24 mouse cellular contexts compared by ENCODE assay signal in genomic region chr14:44362301-44362700, GRCm38 (mm10). TPM values are rescaled to one million over a fixed set of nuclear protein-coding genes. Genes with fewer than 3 reads are reported as not detected.
DNase-seq lines count a peak whose midpoint lies in the region; ATAC-seq and TF ChIP-seq lines count a peak whose summit lies in the region.
"Not testable (repeated sequence)": the region's sequence is repeated elsewhere in the genome, so short reads cannot be mapped to it uniquely, and the experiment has no call there.
"Had no signal": no experiment of that assay in that cellular context is flagged by ENCODE, and none has a peak within 500 bp of the region (broad histone marks: within the 10 kb centered on the region; RNA-seq: fewer than 3 reads in every experiment).

No protein-coding gene starts in this region.

- ATAC-seq in Patski; forebrain, embryonic 14.5 days; hindbrain, postnatal 0 days; lung, postnatal 0 days; stomach, postnatal 0 days (ENCODE audit: low FRiP score, low TSS enrichment): not testable (repeated sequence)

- H3K9me3 ChIP-seq in forebrain, embryonic 14.5 days (replicated peaks; ENCODE audit: control insufficient read depth, low read length); hindbrain, postnatal 0 days (ENCODE audit: low read length); lung, postnatal 0 days (ENCODE audit: low read length); stomach, postnatal 0 days (ENCODE audit: control insufficient read depth, low read length): not testable (repeated sequence)

- DNase-seq in Patski (ENCODE audit: low read depth, low spot score); lung, postnatal 0 days (ENCODE audit: low spot score); stomach, postnatal 0 days (ENCODE audit: low spot score): not testable (repeated sequence)
- DNase-seq in embryo, embryonic 10 days (ENCODE audit: low spot score) = peak; percentile 3
- peak; percentile 7 for DNase-seq in forebrain, embryonic 14.5 days (ENCODE audit: low spot score)
- DNase-seq in hindbrain, postnatal 0 days (ENCODE audit: low spot score) = peak; percentile 2
- DNase-seq in left cerebral cortex, adult 11 months (ENCODE audit: low spot score) = peak; percentile 3

- not testable (repeated sequence) for H3K27ac ChIP-seq in forebrain, embryonic 14.5 days (ENCODE audit: low read depth, low read length); hindbrain, postnatal 0 days; lung, postnatal 0 days (ENCODE audit: low read length); stomach, postnatal 0 days (replicated peaks)

- not testable (repeated sequence) for TF ChIP-seq EP300 in lung, postnatal 0 days (IDR thresholded peaks at IDR 0.05); stomach, postnatal 0 days (optimal IDR thresholded peaks at IDR 0.05)

- not testable (repeated sequence) for H3K4me2 ChIP-seq in forebrain, embryonic 14.5 days (ENCODE audit: low read length); hindbrain, postnatal 0 days (ENCODE audit: low read depth, low read length); lung, postnatal 0 days (replicated peaks; ENCODE audit: low read depth, low read length); stomach, postnatal 0 days (replicated peaks; ENCODE audit: low read depth)

- TF ChIP-seq CTCF in Patski (IDR thresholded peaks at IDR 0.05) = peak; percentile 19
- TF ChIP-seq CTCF in hindbrain, postnatal 0 days (IDR thresholded peaks at IDR 0.05; ENCODE audit: low read depth) = peak; percentile 54
- peak; percentile 17; the same call in 1 of the 2 replicates for TF ChIP-seq CTCF in lung, postnatal 0 days (IDR thresholded peaks at IDR 0.05)
- peak; percentile 59 for TF ChIP-seq CTCF in stomach, postnatal 0 days (IDR thresholded peaks at IDR 0.05; ENCODE audit: low read depth)

- not testable (repeated sequence) for H3K27me3 ChIP-seq in Patski; forebrain, embryonic 14.5 days (replicated peaks; ENCODE audit: control insufficient read depth, insufficient read depth, low read length); hindbrain, postnatal 0 days (ENCODE audit: insufficient read depth, low read length); lung, postnatal 0 days (replicated peaks; ENCODE audit: insufficient read depth, low read length); stomach, postnatal 0 days (ENCODE audit: control insufficient read depth, insufficient read depth, low read length)

- in situ Hi-C loops in Patski (cut with MboI; ENCODE audit: low pct_unique_long_range_greater_than_20kb) = not testable (repeated sequence)

- H3K36me3 ChIP-seq in forebrain, embryonic 14.5 days (ENCODE audit: control insufficient read depth, insufficient read depth, low read length); hindbrain, postnatal 0 days (ENCODE audit: insufficient read depth, low read length); lung, postnatal 0 days (ENCODE audit: insufficient read depth, low read length); stomach, postnatal 0 days (ENCODE audit: control insufficient read depth, insufficient read depth, low read length): not testable (repeated sequence)

- POLR2A ChIA-PET in Patski (lab: Charles Lee) = not testable (repeated sequence)

- H3K4me1 ChIP-seq in forebrain, embryonic 14.5 days (ENCODE audit: control insufficient read depth, insufficient read depth, low read length); hindbrain, postnatal 0 days (ENCODE audit: insufficient read depth, low read length); lung, postnatal 0 days (ENCODE audit: insufficient read depth, low read depth, low read length); stomach, postnatal 0 days (replicated peaks; ENCODE audit: control insufficient read depth, insufficient read depth): not testable (repeated sequence)

- not testable (repeated sequence) for H3K9ac ChIP-seq in forebrain, embryonic 14.5 days (ENCODE audit: low read length); hindbrain, postnatal 0 days (replicated peaks; ENCODE audit: low read length); lung, postnatal 0 days (replicated peaks; ENCODE audit: low read depth); stomach, postnatal 0 days (ENCODE audit: low read length)

- CTCF ChIA-PET in Patski (lab: Charles Lee) = not testable (repeated sequence)

- H3K4me3 ChIP-seq in forebrain, embryonic 14.5 days (ENCODE audit: low read depth, low read length); hindbrain, postnatal 0 days (ENCODE audit: low read length); lung, postnatal 0 days (ENCODE audit: low read depth, low read length); stomach, postnatal 0 days (ENCODE audit: low read depth, low read length): not testable (repeated sequence)

RNA-seq across cellular contexts. Expression of gene Gm8229, which starts 2.9 kb away (rescaled TPM):
- polyA plus RNA-seq in Patski (2021) = not detected
- polyA plus RNA-seq in forebrain, embryonic 14.5 days (2014; fragmentation: Nextera tagmentation; extraction: Ambion mirVana) = not detected in 2 replicates
- not detected in 2 replicates for total RNA-seq in hindbrain, postnatal 0 days (2014; rRNA removed)
- not detected in 2 replicates for polyA plus RNA-seq in hindbrain, postnatal 0 days (2015; fragmentation: Nextera tagmentation; extraction: Ambion mirVana)
- polyA plus RNA-seq in lung, postnatal 0 days (2015; fragmentation: Nextera tagmentation; extraction: Ambion mirVana) = not detected in 2 replicates
- not detected in 2 replicates for polyA plus RNA-seq in stomach, postnatal 0 days (2015; fragmentation: Nextera tagmentation; extraction: Ambion mirVana)
- total RNA-seq: adrenal gland, postnatal 10 days; gastrocnemius, adult 8-10 months; hematopoietic stem cell, adult 5-6 weeks; layer of hippocampus, postnatal 14 days; left cerebral cortex, postnatal 10 days had no signal
- polyA plus RNA-seq: C2C12; embryonic facial prominence, embryonic 14.5 days; forebrain, embryonic 13.5 days; gonadal fat pad, adult 2 months; heart, embryonic 10.5 days; heart, embryonic 16.5 days; limb, embryonic 11.5 days; liver, embryonic 12.5 days; lung, adult 2 months; midbrain, embryonic 13.5 days; neural tube, embryonic 14.5 days; stomach, embryonic 14.5 days had no signal

RNA-seq across cellular contexts. Expression of gene Gm5930, which starts 23.9 kb away (rescaled TPM):
- polyA plus RNA-seq in Patski (2021) = 0.12 TPM
- not detected in 2 replicates for polyA plus RNA-seq in forebrain, embryonic 14.5 days (2014; fragmentation: Nextera tagmentation; extraction: Ambion mirVana)
- total RNA-seq in hindbrain, postnatal 0 days (2014; rRNA removed) = not detected in 2 replicates
- not detected in 2 replicates for polyA plus RNA-seq in hindbrain, postnatal 0 days (2015; fragmentation: Nextera tagmentation; extraction: Ambion mirVana)
- polyA plus RNA-seq in lung, postnatal 0 days (2015; fragmentation: Nextera tagmentation; extraction: Ambion mirVana) = not detected in 2 replicates
- not detected in 2 replicates for polyA plus RNA-seq in stomach, postnatal 0 days (2015; fragmentation: Nextera tagmentation; extraction: Ambion mirVana)
- total RNA-seq: adrenal gland, postnatal 10 days; gastrocnemius, adult 8-10 months; hematopoietic stem cell, adult 5-6 weeks; layer of hippocampus, postnatal 14 days; left cerebral cortex, postnatal 10 days had no signal
- polyA plus RNA-seq: C2C12; embryonic facial prominence, embryonic 14.5 days; forebrain, embryonic 13.5 days; gonadal fat pad, adult 2 months; heart, embryonic 10.5 days; heart, embryonic 16.5 days; limb, embryonic 11.5 days; liver, embryonic 12.5 days; lung, adult 2 months; midbrain, embryonic 13.5 days; neural tube, embryonic 14.5 days; stomach, embryonic 14.5 days had no signal

RNA-seq across cellular contexts. Expression of gene Gm3371, which starts 48.2 kb away (rescaled TPM):
- not detected for polyA plus RNA-seq in Patski (2021)
- polyA plus RNA-seq in forebrain, embryonic 14.5 days (2014; fragmentation: Nextera tagmentation; extraction: Ambion mirVana) = not detected in 2 replicates
- total RNA-seq in hindbrain, postnatal 0 days (2014; rRNA removed) = not detected in 2 replicates
- polyA plus RNA-seq in hindbrain, postnatal 0 days (2015; fragmentation: Nextera tagmentation; extraction: Ambion mirVana) = not detected in 2 replicates
- not detected in 2 replicates for polyA plus RNA-seq in lung, postnatal 0 days (2015; fragmentation: Nextera tagmentation; extraction: Ambion mirVana)
- not detected in 2 replicates for polyA plus RNA-seq in stomach, postnatal 0 days (2015; fragmentation: Nextera tagmentation; extraction: Ambion mirVana)
- total RNA-seq: adrenal gland, postnatal 10 days; gastrocnemius, adult 8-10 months; hematopoietic stem cell, adult 5-6 weeks; layer of hippocampus, postnatal 14 days; left cerebral cortex, postnatal 10 days had no signal
- polyA plus RNA-seq: C2C12; embryonic facial prominence, embryonic 14.5 days; forebrain, embryonic 13.5 days; gonadal fat pad, adult 2 months; heart, embryonic 10.5 days; heart, embryonic 16.5 days; limb, embryonic 11.5 days; liver, embryonic 12.5 days; lung, adult 2 months; midbrain, embryonic 13.5 days; neural tube, embryonic 14.5 days; stomach, embryonic 14.5 days had no signal
